Comparison of ENCODE assay signal across 10 mouse cellular contexts in the genomic region with DNA sequence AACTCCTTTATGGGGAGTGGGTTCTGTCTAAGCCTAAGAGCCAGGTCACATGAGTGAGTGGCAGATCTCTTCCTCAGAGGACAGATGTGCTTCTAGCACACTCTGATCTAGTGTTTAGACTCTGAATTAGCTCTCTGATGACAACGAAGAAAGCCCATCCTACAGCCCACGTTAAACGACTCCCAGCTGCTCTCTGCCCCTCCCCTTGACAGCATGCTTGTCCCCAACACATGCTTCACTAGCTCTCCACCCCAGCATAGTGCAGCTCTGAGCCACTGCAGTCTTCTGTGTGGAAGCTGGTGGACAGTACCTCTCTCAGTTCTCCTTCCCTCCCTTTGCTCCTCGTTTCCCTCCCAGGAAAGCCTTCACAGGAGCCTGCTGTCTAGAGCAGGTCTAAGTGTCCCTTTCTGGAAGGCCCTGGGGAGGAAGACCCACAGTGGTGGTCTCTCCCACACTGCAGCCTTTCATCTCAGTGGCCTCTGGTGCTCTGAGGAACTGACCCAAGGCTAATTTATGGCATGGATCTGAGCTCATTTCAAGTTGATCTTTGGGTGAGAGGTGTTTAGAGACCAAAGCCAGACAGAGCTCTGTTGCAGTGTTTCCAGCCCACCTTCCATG. TPM values are rescaled to one million over a fixed set of nuclear protein-coding genes. Genes with fewer than 3 reads are reported as not detected.
DNase-seq lines count a peak whose midpoint lies in the region; ATAC-seq and TF ChIP-seq lines count a peak whose summit lies in the region.
"Had no signal": no experiment of that assay in that cellular context is flagged by ENCODE, and none has a peak within 500 bp of the region (broad histone marks: within the 10 kb centered on the region; RNA-seq: fewer than 3 reads in every experiment).

No protein-coding gene starts in this region.

- ATAC-seq in frontal cortex, adult (ENCODE audit: low TSS enrichment), result peak; percentile 64; the same call in 1 of the 2 replicates
- ATAC-seq in stomach, embryonic 15.5 days (ENCODE audit: insufficient read depth, low FRiP score, low read depth), result no peak
- ATAC-seq in stomach, postnatal 0 days (ENCODE audit: low FRiP score, low TSS enrichment), result no peak; the same call in 1 of the 2 replicates
- ATAC-seq in inflammation-experienced regulatory T-cells, adult 6 months, result no peak
- ATAC-seq: forebrain, embryonic 15.5 days; Patski had no signal

- 20% methylated on average over 4 of the region's 4 CpGs for WGBS in kidney, adult 2 months
- WGBS in stomach, embryonic 15.5 days, result 13% methylated on average over 4 of the region's 4 CpGs
- 16% methylated on average over 4 of the region's 4 CpGs for WGBS in stomach, postnatal 0 days

- no peak for TF ChIP-seq EP300 in stomach, postnatal 0 days (optimal IDR thresholded peaks at IDR 0.05)

- no peak overlapping the region for H3K4me2 ChIP-seq in stomach, embryonic 15.5 days
- no peak overlapping the region for H3K4me2 ChIP-seq in stomach, postnatal 0 days (replicated peaks; ENCODE audit: low read depth)
- H3K4me2 ChIP-seq: forebrain, embryonic 15.5 days had no signal

- no peak overlapping the region for H3K4me3 ChIP-seq in kidney, adult 2 months (ENCODE audit: insufficient read depth, low read depth, low read length)
- H3K4me3 ChIP-seq in stomach, embryonic 15.5 days (replicated peaks), result no peak overlapping the region
- H3K4me3 ChIP-seq in stomach, postnatal 0 days (ENCODE audit: low read depth, low read length), result no peak overlapping the region
- H3K4me3 ChIP-seq: forebrain, embryonic 15.5 days had no signal

- H3K36me3 ChIP-seq in kidney, adult 2 months (ENCODE audit: control insufficient read depth, insufficient read depth, low read length), result no peaks in the 10 kb centered on the region
- no peaks in the 10 kb centered on the region for H3K36me3 ChIP-seq in stomach, embryonic 15.5 days
- H3K36me3 ChIP-seq in stomach, postnatal 0 days (ENCODE audit: control insufficient read depth, insufficient read depth, low read length), result no peaks in the 10 kb centered on the region
- H3K36me3 ChIP-seq: forebrain, embryonic 15.5 days had no signal

- no peak for TF ChIP-seq CTCF in kidney, adult 2 months (conservative IDR thresholded peaks at IDR 0.05; ENCODE audit: insufficient read depth, insufficient read length, low read depth, low read length)
- TF ChIP-seq CTCF in stomach, postnatal 0 days (IDR thresholded peaks at IDR 0.05; ENCODE audit: low read depth), result no peak

- DNase-seq in frontal cortex, postnatal 36 days (ENCODE audit: low spot score in 2 of 2), result no peak
- DNase-seq in kidney, postnatal 4 days, result peak; percentile 43 to 57
- DNase-seq in kidney, adult 2 months, result no peak
- DNase-seq in stomach, postnatal 0 days (ENCODE audit: low spot score), result no peak
- DNase-seq in cerebellum, postnatal 10 days, result no peak

- no peaks in the 10 kb centered on the region for H3K27me3 ChIP-seq in kidney, adult 2 months (replicated peaks; ENCODE audit: control insufficient read depth, insufficient read depth, low read length)
- H3K27me3 ChIP-seq in stomach, embryonic 15.5 days (replicated peaks), result no peaks in the 10 kb centered on the region
- no peaks in the 10 kb centered on the region for H3K27me3 ChIP-seq in stomach, postnatal 0 days (ENCODE audit: control insufficient read depth, insufficient read depth, low read length)
- H3K27me3 ChIP-seq: forebrain, embryonic 15.5 days; Patski had no signal

- no peak overlapping the region for H3K9ac ChIP-seq in stomach, embryonic 15.5 days
- H3K9ac ChIP-seq in stomach, postnatal 0 days (ENCODE audit: low read length), result no peak overlapping the region; the same call in 1 of the 2 replicates
- H3K9ac ChIP-seq: forebrain, embryonic 15.5 days had no signal

- TF ChIP-seq POLR2A in kidney, adult 2 months (IDR thresholded peaks at IDR 0.05; ENCODE audit: low read depth, low read length), result no peak

- peaks cover 33% of the 10 kb centered on the region for H3K4me1 ChIP-seq in kidney, adult 2 months (ENCODE audit: control insufficient read depth, insufficient read depth, low read length)
- peaks cover 20% of the 10 kb centered on the region for H3K4me1 ChIP-seq in stomach, embryonic 15.5 days
- H3K4me1 ChIP-seq in stomach, postnatal 0 days (replicated peaks; ENCODE audit: control insufficient read depth, insufficient read depth), result no peaks in the 10 kb centered on the region

- no peak overlapping the region for H3K27ac ChIP-seq in kidney, adult 2 months (ENCODE audit: insufficient read depth, low read depth, low read length)
- H3K27ac ChIP-seq in stomach, embryonic 15.5 days, result peak overlapping the region; percentile 37; the same call in 1 of the 2 replicates
- no peak overlapping the region for H3K27ac ChIP-seq in stomach, postnatal 0 days (replicated peaks)
- H3K27ac ChIP-seq: forebrain, embryonic 15.5 days had no signal

- no peaks in the 10 kb centered on the region for H3K9me3 ChIP-seq in stomach, embryonic 15.5 days
- H3K9me3 ChIP-seq in stomach, postnatal 0 days (ENCODE audit: control insufficient read depth, low read length), result no peaks in the 10 kb centered on the region
- H3K9me3 ChIP-seq: forebrain, embryonic 15.5 days had no signal

RNA-seq across cellular contexts. Expression of a gene that starts 43.8 kb away (rescaled TPM):
- polyA plus RNA-seq in kidney, adult 2 months (2012; rRNA removed), result 38.9 and 41.7 TPM in 2 replicates
- polyA plus RNA-seq in stomach, embryonic 15.5 days (2015; fragmentation: Nextera tagmentation; extraction: Ambion mirVana), result 12.7 and 14.5 TPM in 2 replicates
- polyA plus RNA-seq in stomach, postnatal 0 days (2015; fragmentation: Nextera tagmentation; extraction: Ambion mirVana), result 7.2 and 7.6 TPM in 2 replicates
- polyA plus RNA-seq in inflammation-experienced regulatory T-cells, adult 6 months (2017; shearing (Covaris generic)), result 10 to 100 TPM; 26.4 to 37.9 (median 29.7) TPM

Comparison
In these comparisons a context has a peak if more than half of its experiments do, and no peak if none do; other contexts are left out.
1. DNase-seq: peak in kidney, postnatal 4 days (2 of 2); none in frontal cortex, postnatal 36 days (0 of 2), kidney, adult 2 months (single experiment), stomach, postnatal 0 days (single experiment) and cerebellum, postnatal 10 days (0 of 2).